Mouse (Mus musculus) layer of hippocampus, postnatal 25 days (tissue): ENCODE measurements around the gene Rcn3. TPM values are rescaled to one million over a fixed set of nuclear protein-coding genes. Genes with fewer than 3 reads are reported as not detected.

Source experiments
- DNase-seq, 2 experiments: peaks; one replicate each; pipeline ENCODE4 v3.0.0; 2022; ENCODE audit warnings: mixed read lengths in 2 of 2, low spot score in 1 of 2; ENCODE audit errors: extremely low spot score in 1 of 2
- total RNA-seq, 2 experiments: library from RNA; stranded (reverse); gene quantifications; 2 replicates each; pipeline ENCODE4 v1.2.3; 2021

The Rcn3 gene
- total RNA-seq, 2 experiments from 2014 or later, result 9.6 to 9.7 TPM

DNA sequence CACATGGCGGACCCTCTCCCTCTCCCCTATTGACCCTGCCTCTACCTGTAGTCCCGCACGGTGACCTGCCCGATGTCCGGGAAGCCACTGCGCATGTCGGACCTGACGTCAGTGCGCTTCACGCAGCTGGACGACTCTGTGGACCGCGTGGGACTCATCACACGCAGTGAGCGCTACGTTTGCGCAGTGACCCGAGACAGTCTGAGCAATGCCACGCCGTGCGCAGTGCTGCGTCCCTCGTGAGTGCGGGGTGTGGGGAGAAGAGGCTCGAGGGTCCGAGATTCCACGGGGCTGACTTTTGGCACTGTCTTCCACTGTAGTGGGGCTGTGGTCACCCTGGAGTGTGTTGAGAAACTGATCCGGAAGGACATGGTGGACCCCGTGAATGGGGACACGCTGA is 15.5 kb downstream of the Rcn3 start:
- no peak for DNase-seq

DNA sequence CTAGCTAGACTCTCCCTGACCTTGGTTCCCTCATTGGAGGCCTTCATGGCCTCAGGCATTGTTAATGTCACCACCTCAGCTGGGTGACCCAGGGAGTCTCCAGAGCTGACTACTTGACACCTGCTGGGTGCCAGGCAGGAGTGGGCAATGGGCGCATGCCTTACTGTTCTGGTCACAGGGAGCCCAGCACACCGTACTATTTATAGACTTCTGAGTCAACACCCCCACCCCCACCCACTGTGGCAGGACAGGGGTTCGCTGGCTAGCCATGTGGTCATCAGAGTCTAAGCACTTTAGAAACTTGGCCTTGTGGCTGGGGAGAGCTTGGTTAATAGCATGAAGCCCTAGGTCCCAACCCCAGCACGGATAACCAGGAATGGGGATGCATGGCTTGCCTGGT is 16.6 kb downstream of the Rcn3 start:
- DNase-seq, result no peak

DNA sequence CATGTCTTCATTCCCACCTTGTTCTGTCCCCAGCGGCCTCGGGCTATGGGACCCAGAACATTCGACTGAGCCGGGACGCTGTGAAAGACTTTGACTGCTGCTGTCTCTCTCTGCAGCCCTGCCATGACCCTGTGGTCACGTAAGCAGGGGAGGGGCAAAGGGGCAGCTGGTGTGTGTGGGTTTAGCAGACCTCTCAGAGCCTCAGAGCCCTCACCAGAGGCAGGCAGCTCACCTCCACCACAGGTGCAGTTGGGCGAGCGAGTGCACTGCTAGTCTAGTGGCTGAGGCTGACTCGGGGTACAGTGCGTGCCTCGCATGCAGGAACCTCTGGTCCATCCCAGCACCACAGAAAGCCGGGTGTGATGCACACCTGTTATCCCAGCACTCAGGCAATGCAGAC is 18.1 kb downstream of the Rcn3 start:
- DNase-seq, result no peak

DNA sequence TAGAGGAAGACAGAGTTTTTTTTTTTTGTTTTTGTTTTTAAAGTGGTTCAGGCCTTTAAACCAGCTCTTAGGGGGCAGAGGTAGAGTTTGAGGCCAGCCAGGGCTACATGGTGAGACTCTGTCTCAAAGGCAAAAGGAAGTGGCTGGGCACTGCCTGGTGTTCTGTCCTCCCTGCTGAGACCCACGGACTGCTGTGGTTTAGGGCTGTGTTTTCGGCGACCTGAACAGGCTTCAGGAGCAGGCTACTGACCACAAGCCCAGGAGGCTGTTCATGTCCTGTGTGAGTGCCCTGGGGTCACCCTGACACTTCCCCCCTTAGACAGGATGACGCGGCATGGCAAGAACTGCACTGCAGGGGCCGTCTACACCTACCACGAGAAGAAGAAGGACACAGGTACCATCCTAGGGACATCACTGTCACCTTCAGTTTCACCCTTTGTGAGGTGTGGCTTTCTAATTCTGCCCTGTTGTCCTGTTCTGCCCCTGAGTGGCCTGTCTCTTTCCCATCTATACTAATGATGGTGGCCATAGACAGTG is 18.8 kb downstream of the Rcn3 start:
- DNase-seq, result no peak

DNA sequence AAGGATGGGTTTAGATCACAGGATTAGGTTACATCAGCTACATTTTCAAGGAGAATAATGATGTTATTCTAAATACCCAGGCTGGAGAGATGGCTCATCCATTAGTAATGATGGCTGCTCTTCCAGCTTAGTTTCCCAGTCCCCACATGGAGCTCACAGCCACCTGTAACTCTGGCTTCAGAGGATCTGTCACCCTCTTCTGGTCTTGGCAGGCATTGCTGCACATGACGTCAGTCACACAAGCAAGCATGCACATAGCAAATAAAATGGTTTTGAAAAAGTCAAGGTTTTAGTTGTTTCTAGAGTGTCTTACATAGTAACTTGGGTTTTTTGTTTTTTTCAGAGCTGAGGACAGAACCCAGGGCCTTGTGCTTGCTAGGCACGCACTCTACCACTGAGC is 19.8 kb downstream of the Rcn3 start:
- DNase-seq, result no peak

DNA sequence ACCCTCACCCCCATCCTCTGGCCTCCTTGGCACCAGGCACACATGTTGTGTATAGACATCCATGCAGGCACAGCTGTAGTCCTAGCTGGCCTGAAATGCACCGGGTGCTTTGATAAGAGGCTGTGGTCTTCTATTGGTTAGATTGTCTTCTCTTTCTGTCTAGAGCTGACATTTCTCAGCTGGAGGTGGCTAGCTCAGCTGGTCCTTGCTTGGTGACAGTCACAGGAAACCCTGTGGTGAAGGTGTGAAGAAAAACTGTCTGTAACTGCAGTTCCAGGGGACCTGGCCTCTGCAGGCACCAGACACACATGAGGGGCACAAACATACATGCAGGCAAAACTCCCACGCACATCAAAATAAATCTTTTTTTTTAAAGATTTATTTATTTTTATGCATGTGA is 22.4 kb downstream of the Rcn3 start:
- no peak for DNase-seq

DNA sequence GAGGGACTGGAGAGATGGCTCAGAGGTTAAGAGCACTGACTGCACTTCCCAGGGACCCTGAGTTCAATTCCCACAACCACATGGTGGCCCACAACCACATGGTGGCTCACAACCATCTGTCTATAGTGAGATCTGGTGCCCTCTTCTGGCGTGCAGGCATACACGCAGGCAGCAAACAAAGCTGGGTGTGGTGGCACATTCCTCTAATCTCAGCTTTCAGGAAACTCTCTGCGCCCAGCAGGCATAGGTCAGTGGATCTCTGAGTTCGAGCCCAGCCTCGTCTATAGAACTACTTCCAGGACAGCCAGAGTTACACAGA is 24.1 kb downstream of the Rcn3 start:
- DNase-seq, result no peak

DNA sequence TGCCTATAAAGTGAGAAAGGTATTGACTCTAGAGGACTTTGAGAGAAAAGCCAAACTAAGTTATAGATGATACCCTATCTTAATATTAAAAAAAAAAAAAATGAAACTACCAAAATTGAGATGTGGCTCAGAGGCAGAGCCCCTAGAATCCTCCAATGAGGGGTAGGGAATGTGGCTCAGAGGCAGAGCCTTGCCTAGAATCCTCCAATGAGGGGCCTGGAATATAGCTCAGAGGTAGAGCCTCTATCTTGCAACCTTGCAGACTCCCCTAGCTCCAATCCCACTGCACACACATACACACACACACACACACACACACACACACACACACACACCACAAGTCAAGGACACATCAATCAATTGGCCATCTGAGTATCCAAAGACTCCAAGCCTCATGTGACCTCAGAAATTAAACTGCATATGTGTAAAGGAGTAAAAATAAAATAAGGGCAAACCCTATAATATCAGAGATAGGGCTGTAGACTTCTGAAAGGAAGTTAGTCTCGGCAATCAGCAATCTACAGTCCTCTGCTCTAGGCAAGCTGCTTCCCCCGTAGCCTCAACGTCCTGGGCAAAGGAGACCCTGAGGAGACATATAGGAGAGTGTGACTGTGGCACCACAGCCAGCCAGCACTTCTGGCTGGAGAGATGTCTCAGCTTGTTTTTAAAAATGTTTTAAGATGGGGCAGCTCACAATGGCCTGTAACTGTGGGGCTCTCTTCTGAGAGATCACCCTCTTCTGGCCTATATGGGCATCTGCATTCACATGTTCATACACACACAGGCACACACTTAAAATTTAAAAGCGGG is 24.6 kb downstream of the Rcn3 start:
- no peak for DNase-seq

DNA sequence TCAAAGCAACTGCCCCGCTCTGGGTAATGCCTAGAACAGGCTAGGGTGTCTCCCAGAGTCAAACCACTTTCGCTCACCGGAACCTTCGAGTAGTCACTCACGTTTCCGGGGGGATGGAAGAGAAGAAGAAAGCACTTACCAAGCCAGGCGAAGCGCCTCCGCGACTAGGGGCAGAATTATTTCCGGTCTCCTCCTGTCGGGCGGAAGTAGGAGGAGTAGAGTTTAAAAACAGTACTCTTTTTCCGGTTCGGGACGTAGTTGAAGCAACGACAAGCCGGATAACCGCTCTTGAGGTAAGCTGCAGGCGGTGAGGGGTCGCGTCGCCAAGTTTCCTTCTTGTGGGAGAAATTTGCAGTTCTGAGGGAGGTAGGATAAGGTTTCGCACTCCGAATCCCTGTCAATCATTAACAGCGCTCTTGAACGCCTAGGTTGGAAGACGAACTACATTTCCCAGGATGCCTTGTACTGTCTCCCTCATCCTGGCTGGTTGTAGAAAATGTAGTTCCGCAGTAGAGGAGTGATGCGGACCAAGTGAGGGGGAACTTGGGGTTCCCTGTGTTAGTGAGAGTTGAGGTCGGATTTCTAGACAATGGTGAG is 29.7 kb downstream of the Rcn3 start, which contains the start of the genes Nosip and Prrg2:
Gene Nosip, plus strand, starts transcription at position 191 of the 597 bp plus-strand sequence.
Gene Prrg2, minus strand, starts transcription at position 439 of the 597 bp plus-strand sequence.
- peak; percentile 91 to 92 for DNase-seq

DNA sequence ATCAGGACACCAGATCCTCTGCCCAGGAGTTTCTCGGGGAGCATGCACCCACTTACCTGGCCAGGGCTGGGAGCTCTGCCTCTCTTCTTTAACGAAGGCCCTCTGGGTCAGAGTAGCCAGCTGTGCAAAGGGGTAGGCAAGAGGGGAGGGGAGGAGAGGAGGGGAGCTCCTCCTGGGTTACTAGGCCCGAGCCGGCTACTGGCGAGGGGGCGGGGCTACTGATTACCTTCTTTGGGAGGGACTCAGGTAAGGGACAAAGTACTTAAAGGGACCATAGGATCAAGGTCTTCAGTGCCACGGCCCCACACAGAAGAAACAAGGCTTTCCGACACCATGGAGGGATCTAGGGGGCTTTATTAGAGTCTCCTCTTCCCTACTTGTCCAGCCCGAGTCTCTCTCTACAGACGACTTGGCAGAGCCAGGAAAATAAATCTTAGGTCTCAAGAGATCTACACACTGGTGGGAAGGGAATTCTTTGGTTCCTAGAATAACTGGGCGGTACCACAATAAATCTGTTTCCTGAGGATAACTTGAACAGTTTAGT is 30.4 kb downstream of the Rcn3 start:
- DNase-seq, result no peak

DNA sequence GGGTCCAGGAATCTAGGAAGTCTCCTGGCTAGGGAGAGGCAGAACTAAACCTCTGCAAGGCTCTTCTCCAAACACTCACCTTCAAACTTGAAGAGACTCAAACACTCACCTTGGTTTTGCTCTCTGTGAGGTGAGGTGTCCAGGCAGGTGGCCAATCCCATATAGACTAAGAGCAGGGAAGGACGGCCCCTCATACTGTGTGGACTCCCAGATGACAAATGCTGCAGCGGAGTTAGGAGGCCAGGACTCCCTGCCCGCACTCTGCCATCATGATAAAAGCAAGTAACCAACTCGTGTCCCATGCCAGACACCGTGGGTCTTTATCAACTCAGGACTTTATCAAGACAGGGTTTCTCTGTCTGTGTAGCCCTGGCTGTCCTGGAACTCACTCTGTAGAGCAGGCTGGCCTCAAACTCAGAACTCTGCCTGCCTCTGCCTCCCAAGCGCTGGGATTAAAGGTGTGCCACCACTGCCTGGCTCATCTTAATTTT is 31.3 kb downstream of the Rcn3 start:
- DNase-seq, result no peak

DNA sequence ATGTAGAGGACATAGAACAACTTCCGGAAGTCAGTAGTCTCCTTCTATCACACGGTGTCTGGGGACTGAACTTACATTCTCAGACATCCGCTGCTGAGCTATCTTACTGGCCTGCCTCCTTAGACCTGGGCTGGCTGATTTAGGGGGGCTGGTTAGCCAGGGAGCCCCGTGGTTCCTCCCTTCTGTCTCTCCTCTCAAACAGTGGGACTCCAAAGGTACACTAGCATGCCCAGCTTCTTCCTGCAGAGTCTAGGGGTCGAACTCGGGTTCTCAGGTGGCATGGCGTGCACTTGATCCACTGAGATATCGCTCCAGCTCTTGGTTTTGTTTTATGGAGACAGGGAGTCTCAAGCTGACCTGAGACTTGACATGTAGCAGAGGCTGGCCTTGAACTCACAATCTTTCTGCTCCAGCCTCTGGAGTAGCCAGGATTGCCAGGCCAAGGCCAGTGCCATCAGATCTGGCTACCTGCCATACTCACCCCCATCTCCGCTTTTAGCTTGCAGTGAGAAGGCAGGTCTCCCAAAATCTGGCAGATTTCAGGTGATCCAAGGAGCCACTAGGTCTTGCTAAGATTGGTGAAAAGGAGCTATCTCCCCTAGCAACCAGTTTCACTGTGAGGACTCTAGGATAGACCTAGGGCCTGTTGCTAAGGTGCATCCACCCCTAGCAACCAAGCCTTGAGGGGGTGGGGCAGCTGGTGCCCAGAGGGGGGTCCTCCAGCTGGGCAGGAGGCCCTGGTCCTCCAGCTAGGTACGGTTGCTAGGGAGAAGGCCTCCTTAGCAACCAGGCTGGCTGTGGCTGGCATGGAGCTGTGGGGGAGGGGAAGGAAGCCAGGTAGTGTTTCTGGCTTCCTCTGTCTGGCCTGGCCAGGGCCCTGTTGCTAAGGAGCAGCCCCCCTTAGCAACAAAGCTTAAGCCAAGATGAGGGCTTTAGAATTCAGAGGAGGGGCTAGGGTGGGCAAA is 33.1 kb downstream of the Rcn3 start:
- no peak for DNase-seq

DNA sequence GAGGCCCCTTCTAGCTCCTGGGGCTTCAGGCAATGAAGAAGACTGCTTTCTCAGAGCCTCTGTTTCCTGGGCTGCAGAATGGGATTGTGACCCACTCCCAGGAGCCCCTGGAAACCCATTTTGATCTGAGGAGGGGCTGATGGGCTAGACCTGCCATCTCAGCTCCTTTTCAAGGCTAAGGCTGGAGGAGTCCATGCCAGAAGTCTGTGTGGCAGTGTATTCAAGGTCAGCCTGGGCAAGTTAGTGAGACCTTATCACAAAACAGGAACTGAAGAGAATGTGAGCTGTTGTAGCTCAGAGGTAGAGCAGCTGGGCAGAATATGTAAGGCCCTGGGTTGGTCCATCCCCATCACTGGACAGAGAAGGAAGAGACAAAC is 35.1 kb downstream of the Rcn3 start:
- DNase-seq, result no peak

DNA sequence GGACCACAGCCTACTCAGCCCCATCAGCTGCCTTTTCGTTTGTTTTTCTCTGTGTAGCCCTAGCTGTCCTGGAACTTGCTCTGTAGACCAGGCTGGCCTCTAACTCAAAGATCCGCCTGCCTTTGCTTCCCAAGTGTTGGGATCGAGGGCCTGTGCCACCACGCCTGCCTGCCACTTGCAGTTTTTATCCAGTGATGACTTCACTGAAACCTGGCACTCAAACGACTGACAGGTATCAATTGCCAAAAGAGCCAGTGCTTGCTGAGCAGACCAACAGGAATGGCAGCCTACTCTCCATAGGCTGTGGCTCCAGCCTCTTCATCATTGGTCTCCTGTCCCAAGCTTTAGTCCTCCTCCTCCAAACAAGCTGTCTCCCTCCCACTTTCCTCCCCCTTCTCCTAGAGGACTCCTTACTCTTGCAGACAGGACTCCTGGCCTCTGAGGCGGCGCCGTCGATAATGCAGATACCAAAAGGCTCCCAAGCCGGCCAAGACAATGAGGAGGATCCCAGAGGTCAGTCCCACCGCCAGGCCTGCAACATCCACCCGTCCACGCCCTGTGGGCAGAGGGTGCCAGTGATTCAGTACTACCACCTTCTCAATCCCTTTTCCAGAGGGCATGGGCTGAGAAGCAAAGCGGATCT is 35.6 kb downstream of the Rcn3 start:
- no peak for DNase-seq

DNA sequence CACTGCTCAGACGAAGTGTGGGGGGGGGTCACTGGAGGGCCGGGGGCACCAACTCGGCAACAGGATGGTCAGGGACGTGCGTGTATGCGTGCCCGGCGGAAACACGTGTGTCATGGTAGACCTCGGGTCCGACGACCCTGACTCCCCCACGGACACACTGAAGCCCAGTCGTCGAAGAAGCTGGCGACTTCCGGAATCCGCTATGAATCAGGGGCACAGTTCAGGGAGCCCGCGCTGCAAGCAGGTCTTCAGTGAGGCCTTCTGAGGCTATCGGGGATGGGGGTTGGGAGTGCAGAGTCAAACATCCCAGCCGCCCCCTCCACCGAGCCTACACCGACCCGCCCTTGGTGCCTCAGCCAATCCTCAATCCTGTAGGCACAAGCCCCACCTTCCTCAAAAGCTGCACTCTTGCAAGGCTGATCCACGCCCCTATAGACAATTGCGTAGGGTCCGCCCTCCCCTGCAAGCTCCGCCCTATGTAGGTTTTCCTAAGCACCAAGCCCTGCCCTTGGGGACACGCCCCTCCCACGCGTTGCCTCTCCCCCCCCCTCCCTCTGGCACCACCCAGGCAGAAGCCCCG is 38.0 kb downstream of the Rcn3 start:
- peak; percentile 71 to 75 for DNase-seq

DNA sequence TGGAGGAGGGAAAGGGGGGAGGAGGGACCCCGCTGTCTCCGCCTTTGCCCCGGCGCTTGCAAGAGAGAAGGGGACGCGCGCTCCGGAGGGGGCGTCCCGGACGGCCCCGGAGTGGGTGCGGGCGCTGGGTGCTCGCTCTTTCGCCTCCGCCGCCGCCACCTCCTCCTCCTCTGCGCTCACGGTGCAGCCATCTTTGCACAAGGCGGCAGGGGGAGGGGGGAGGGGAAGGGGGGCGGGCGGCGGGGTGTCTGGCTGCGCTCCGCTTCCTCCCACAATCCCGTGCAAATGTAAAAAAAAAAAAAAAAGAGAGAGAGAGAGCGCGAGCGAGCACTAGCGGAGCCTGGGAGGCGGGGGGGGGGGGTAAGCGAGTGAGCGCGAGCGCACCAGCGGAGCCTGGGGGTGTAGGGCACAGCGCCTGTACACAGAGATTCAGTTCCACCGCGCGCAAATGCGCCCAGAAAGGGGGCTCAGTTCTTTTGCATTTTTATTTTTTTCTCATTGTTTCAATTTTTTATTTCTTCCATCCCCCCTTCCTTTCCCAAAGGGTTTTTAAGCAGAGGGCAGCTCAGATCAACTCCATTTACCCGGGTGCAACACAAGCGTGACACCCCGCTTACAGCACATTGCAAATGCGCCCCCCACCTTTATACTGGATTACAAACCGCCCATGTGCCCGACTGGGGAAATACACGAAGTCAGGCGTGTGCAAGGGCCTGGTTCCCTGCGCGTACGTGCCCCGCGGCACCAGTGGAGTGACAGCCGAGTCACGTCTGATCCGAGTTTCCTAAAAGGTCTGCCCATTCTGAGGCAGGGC is 38.7 kb downstream of the Rcn3 start:
- DNase-seq, result peak; percentile 49 to 73

DNA sequence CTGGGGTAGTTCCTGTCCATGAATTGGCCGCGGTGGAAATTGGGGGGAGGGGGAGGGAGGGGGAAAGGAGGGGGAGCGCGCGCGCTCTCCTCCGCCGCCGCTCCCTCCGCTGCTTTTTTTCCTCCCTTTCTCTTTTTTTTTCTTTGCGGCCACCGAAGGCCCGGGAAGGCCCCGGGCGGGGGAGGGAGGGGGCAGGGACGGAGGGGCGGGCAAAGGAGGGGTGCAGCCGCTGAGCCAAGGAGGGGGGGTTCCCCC is 39.2 kb downstream of the Rcn3 start, which contains the start of gene Prr12:
Gene Prr12, minus strand, starts transcription at position 20 of the 255 bp plus-strand sequence.
- DNase-seq, result no peak

DNA sequence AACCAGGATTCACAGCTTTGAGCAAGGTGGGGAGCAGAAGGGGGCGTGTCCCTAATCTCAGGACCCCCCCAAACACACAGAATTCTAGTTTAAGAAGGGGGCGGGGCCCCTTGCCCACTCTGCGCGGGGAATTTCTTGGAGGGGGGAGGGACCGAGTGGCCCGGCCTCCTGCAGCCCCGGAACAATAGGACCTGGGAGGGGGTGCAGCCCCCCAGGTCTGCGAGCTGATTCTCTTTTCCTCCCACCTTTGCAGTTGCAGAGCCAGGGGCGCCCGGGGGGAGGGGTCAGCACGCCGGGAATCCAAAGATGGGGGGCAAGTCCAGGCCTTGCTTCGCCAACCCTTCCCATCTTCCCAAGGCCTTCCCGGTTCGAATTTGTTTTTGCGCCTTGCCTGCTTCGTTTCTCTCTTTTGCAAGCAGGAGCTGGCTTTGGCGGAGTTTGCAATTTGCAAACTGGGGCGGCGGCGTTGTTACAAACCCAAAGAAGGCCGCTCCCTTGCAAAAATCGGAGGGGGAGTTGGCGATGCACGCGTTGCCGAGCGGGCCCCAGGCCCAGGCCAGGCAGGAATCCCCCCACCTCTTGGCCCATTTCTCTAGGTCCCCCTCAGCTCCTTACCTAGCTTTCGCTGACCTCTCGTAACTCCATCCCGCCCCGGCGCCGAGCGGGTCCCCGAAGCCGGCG is 39.7 kb downstream of the Rcn3 start:
- peak; percentile 24 to 51 for DNase-seq
